Mouse (Mus musculus) kidney, embryonic 16.5 days (tissue): ENCODE measurements around the gene Oard1. TPM values are rescaled to one million over a fixed set of nuclear protein-coding genes. Genes with fewer than 3 reads are reported as not detected.

Experiments used
- ATAC-seq: fragments of 200-750 bp; cut with Nextera tagmentation; 2 replicates; pipeline ENCODE4 v1.8.0; 2017; ENCODE audit warnings: moderate TSS enrichment; ENCODE audit not compliant: low FRiP score, low TSS enrichment
- H3K27ac ChIP-seq: fragments of 300-500 bp; sonication (generic); 2 replicates; pipeline ENCODE4 v1.5.1; 2014; ENCODE audit warnings: low read length
- H3K27me3 ChIP-seq: fragments of 300-500 bp; sonication (generic); 2 replicates; pipeline ENCODE4 v1.6.1; 2014; ENCODE audit warnings: low read length, control low read depth, mixed read lengths; ENCODE audit not compliant: insufficient read depth
- H3K36me3 ChIP-seq: fragments of 300-500 bp; sonication (generic); 2 replicates; pipeline ENCODE4 v1.6.1; 2014; ENCODE audit warnings: low read length, control low read depth, mixed read lengths; ENCODE audit not compliant: insufficient read depth
- H3K4me1 ChIP-seq: fragments of 300-500 bp; sonication (generic); 2 replicates; pipeline ENCODE4 v1.6.1; 2014; ENCODE audit warnings: low read length, control low read depth, mixed read lengths; ENCODE audit not compliant: insufficient read depth
- H3K4me2 ChIP-seq: fragments of 300-500 bp; sonication (generic); replicated peaks from 2 replicates; pipeline ENCODE4 v1.6.1; 2014; ENCODE audit warnings: low read depth, low read length
- H3K4me3 ChIP-seq: fragments of 300-500 bp; sonication (generic); 2 replicates; pipeline ENCODE4 v1.5.1; 2014; ENCODE audit warnings: mild to moderate bottlenecking, low read length
- H3K9ac ChIP-seq: fragments of 300-500 bp; sonication (generic); replicated peaks from 2 replicates; pipeline ENCODE4 v1.6.1; 2014; ENCODE audit warnings: low read length
- H3K9me3 ChIP-seq: fragments of 300-500 bp; sonication (generic); 2 replicates; pipeline ENCODE4 v1.6.1; 2016; ENCODE audit warnings: low read length, control low read depth
- WGBS: fragments of 180-500 bp; shearing (Covaris S2); extraction: QIAGEN DNeasy Blood & Tissue Kit; methylation state at CpG from one replicate; pipeline ENCODE4 v1.1.7; 2014; 5-methylcytosine and 5-hydroxymethylcytosine counted together
- polyA plus RNA-seq: library from polyadenylated mRNA; unstranded; fragments of >200 nt; fragmentation: Nextera tagmentation; extraction: Ambion mirVana; gene quantifications from 2 replicates; pipeline ENCODE4 v1.2.1, GENCODE M21; 2015

Oard1 gene
- polyA plus RNA-seq, 1 experiment from 2014 or later: 77.9 TPM

GRCm38 (mm10) chr17:48404706-48405105 is 5.1 kb upstream of the Oard1 start:
- H3K4me2 ChIP-seq: no peak overlapping the region
- no peak for ATAC-seq
- H3K36me3 ChIP-seq: peaks cover 7% of the 10 kb centered on the region
- WGBS: 85% methylated on average over 1 of the region's 1 CpGs
- H3K4me1 ChIP-seq: peaks cover 12% of the 10 kb centered on the region
- no peak overlapping the region for H3K27ac ChIP-seq
- no peaks in the 10 kb centered on the region for H3K27me3 ChIP-seq
- H3K9me3 ChIP-seq: no peaks in the 10 kb centered on the region
- H3K4me3 ChIP-seq: no peak overlapping the region
- no peak overlapping the region for H3K9ac ChIP-seq

- H3K27ac ChIP-seq: no peak overlapping the region
- peak overlapping the region; percentile 79; the same call in 1 of the 2 replicates for H3K4me2 ChIP-seq
Observed at GRCm38 (mm10) chr17:48407154-48407553, 2.7 kb upstream of the Oard1 start.

GRCm38 (mm10) chr17:48407910-48408525 is 1.8 kb upstream of the Oard1 start:
- Histone ChIP-seq H3K9ac (peak overlapping the region; percentile 100), H3K27me3 (no peaks in the 10 kb centered on the region), H3K27ac (peak overlapping the region; percentile 100), H3K9me3 (no peaks in the 10 kb centered on the region), H3K4me1 (peaks cover 25% of the 10 kb centered on the region), H3K4me3 (peak overlapping the region; percentile 94), H3K36me3 (peaks cover 11% of the 10 kb centered on the region; the same call in 1 of the 2 replicates), H3K4me2 (peak overlapping the region; percentile 79)
- no peak for ATAC-seq
- WGBS: 7% methylated on average over 8 of the region's 8 CpGs

More at GRCm38 (mm10) chr17:48407154-48407553, 2.7 kb upstream of the Oard1 start:
- H3K27me3 ChIP-seq: no peaks in the 10 kb centered on the region
- peaks cover 4% of the 10 kb centered on the region for H3K36me3 ChIP-seq
- peaks cover 24% of the 10 kb centered on the region for H3K4me1 ChIP-seq
- WGBS: 87% methylated on average over 4 of the region's 4 CpGs
- no peaks in the 10 kb centered on the region for H3K9me3 ChIP-seq
- peak overlapping the region; percentile 100; the same call in 1 of the 2 replicates for H3K9ac ChIP-seq
- no peak for ATAC-seq
- H3K4me3 ChIP-seq: no peak overlapping the region

- no peaks in the 10 kb centered on the region for H3K9me3 ChIP-seq
- H3K27me3 ChIP-seq: no peaks in the 10 kb centered on the region
- peak overlapping the region; percentile 100 for H3K9ac ChIP-seq
- WGBS: under 1% methylated on average over 44 of the region's 47 CpGs
- H3K27ac ChIP-seq: peak overlapping the region; percentile 100
- ATAC-seq: peak; percentile 36
- peaks cover 14% of the 10 kb centered on the region; the same call in 1 of the 2 replicates for H3K36me3 ChIP-seq
- peak overlapping the region; percentile 79 for H3K4me2 ChIP-seq
- peaks cover 25% of the 10 kb centered on the region for H3K4me1 ChIP-seq
- H3K4me3 ChIP-seq: peak overlapping the region; percentile 94
Observed at GRCm38 (mm10) chr17:48408526-48409291, 1.1 kb upstream of the Oard1 start.

- Histone ChIP-seq H3K4me3 (peak overlapping the region; percentile 94), H3K36me3 (peaks cover 24% of the 10 kb centered on the region), H3K27ac (peak overlapping the region; percentile 100), H3K9me3 (no peaks in the 10 kb centered on the region), H3K4me2 (peak overlapping the region; percentile 73), H3K4me1 (peaks cover 25% of the 10 kb centered on the region), H3K9ac (peak overlapping the region; percentile 92), H3K27me3 (no peaks in the 10 kb centered on the region)
- under 1% methylated on average over 13 of the region's 13 CpGs for WGBS
- peak; percentile 9 for ATAC-seq
Observed at GRCm38 (mm10) chr17:48410299-48410785, 528 bp downstream of the Oard1 start.

- H3K36me3 ChIP-seq: peaks cover 32% of the 10 kb centered on the region
- H3K4me3 ChIP-seq: peak overlapping the region; percentile 94
- H3K4me2 ChIP-seq: peak overlapping the region; percentile 73
- H3K27ac ChIP-seq: peak overlapping the region; percentile 100
- no peaks in the 10 kb centered on the region for H3K9me3 ChIP-seq
- ATAC-seq: no peak
- peak overlapping the region; percentile 92 for H3K9ac ChIP-seq
- peaks cover 25% of the 10 kb centered on the region for H3K4me1 ChIP-seq
- WGBS: 33% methylated on average over 8 of the region's 8 CpGs
- H3K27me3 ChIP-seq: no peaks in the 10 kb centered on the region
Observed at GRCm38 (mm10) chr17:48411241-48411640, 1.4 kb downstream of the Oard1 start.

GRCm38 (mm10) chr17:48416011-48416410 is 6.2 kb downstream of the Oard1 start:
- H3K4me3 ChIP-seq: no peak overlapping the region
- H3K4me1 ChIP-seq: peaks cover 29% of the 10 kb centered on the region
- ATAC-seq: no peak
- WGBS: 69% methylated on average over 7 of the region's 7 CpGs
- no peaks in the 10 kb centered on the region for H3K9me3 ChIP-seq
- H3K27ac ChIP-seq: peak overlapping the region; percentile 61; the same call in 1 of the 2 replicates
- H3K36me3 ChIP-seq: peaks cover 32% of the 10 kb centered on the region
- no peak overlapping the region for H3K9ac ChIP-seq
- no peaks in the 10 kb centered on the region for H3K27me3 ChIP-seq
- H3K4me2 ChIP-seq: no peak overlapping the region

GRCm38 (mm10) chr17:48416425-48417195 is 6.8 kb downstream of the Oard1 start:
- H3K27me3 ChIP-seq: no peaks in the 10 kb centered on the region
- no peaks in the 10 kb centered on the region for H3K9me3 ChIP-seq
- ATAC-seq: peak; percentile 89

GRCm38 (mm10) chr17:48417521-48417920 is 7.7 kb downstream of the Oard1 start:
- Histone ChIP-seq H3K4me2 (no peak overlapping the region), H3K27me3 (no peaks in the 10 kb centered on the region), H3K4me1 (peaks cover 16% of the 10 kb centered on the region), H3K4me3 (no peak overlapping the region), H3K36me3 (peaks cover 28% of the 10 kb centered on the region), H3K27ac (peak overlapping the region; percentile 60), H3K9ac (no peak overlapping the region), H3K9me3 (no peaks in the 10 kb centered on the region)
- 80% methylated on average over 6 of the region's 6 CpGs for WGBS
- no peak for ATAC-seq

More at GRCm38 (mm10) chr17:48416425-48417195, 6.8 kb downstream of the Oard1 start:
- Histone ChIP-seq H3K36me3 (peaks cover 32% of the 10 kb centered on the region), H3K4me2 (no peak overlapping the region), H3K4me1 (peaks cover 23% of the 10 kb centered on the region), H3K9ac (no peak overlapping the region), H3K4me3 (no peak overlapping the region), H3K27ac (peak overlapping the region; percentile 61)
- WGBS: 84% methylated on average over 14 of the region's 14 CpGs
